Mouse (Mus musculus) right cerebral cortex, adult 2 months (tissue): ENCODE data around the gene St3gal3.

Experiments
- DNase-seq, 2 experiments: peaks; one replicate each; pipeline ENCODE4 v3.0.0; 2021 to 2022; ENCODE audit warnings: low spot score in 2 of 2

St3gal3 gene

GRCm38 (mm10) chr4:118022406-118022805 lies 112.3 kb downstream of the St3gal3 start:
- no peak for DNase-seq

DNA sequence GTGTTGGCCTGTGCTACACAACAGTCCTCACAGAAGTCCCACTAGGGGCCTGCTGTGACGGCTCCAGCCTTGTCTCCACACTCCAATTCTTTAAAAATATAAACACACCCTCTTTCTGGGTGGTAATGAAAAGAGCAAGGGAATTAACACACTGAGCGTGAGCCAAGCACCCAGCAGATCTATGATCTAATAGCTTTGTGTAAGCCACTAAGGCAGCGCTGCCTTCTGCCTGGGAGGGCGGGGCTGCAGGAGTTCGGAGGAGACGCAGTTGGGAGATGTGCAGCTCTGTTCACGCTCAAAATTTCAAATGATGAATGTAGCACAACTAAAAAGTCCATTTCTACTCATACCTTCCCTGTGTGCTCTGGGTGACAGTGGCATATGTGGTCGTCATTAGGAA lies 115.1 kb downstream of the St3gal3 start:
- no peak for DNase-seq

- DNase-seq = no peak
Observed at GRCm38 (mm10) chr4:118019218-118019617, 115.5 kb downstream of the St3gal3 start.

GRCm38 (mm10) chr4:118017021-118017805 lies 117.5 kb downstream of the St3gal3 start:
- no peak for DNase-seq

- DNase-seq = no peak
Observed at GRCm38 (mm10) chr4:118016323-118016911, 118.3 kb downstream of the St3gal3 start.

DNA sequence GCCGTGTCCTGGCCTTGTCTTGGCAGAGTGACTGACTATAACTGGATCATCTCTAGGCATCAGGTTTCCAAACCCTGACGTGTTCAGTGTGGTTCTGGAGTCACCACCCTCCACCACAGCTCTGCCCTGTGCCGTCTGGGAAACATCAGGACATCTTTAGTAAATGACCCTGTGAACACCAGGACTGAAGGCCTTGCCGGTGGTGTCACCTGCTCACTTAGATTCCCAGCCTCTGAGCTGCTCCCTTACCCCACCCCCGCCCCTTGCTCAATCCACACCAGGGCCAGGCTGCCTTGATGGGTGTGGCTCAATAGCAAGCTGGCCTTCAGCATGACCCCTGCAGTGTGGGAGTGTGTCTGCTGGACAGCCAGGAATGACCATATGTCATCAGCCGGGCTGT lies 119.1 kb downstream of the St3gal3 start:
- no peak for DNase-seq

DNA sequence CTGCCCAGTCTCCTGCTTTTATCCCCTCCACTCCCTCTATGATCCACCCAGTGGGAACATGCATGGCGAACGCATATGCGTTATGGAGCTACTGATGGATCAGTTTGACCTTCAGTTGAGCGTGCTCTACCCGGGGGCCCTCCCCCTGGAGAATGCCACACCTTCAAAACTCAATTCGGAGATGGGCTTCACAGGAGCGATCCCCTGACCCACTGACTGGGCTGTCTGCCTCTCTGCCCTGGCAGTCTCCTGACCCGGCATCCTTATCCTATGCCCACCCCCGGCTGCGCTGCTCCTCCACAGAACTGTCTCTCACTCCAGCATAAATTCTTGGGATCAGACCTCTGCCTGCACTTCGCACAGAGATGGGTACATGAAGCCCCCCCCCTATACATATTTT lies 119.6 kb downstream of the St3gal3 start:
- DNase-seq = no peak

DNA sequence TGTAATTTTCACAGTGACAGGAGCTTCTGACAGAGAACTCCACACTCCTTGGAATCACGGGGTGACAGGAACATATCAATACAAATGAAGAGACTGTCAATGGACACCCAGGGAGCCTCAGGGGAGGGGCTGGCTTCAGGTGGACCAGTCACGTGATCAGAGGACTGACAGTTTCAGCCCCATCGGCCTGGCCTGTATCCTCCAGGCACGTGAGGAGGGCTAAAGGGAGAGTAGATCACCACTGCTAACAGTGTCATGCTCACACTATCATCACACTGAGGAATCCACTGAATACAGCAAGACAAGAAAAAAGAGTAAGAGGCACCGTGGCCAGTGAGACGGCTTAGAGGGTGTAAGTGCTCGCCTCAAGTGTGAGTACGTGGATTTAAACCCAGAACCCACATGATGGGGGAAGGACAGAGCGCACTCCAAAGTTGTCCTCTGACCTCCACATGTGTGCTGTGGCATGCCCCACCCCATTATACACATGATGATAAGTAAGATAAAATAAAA lies 124.0 kb downstream of the St3gal3 start:
- no peak for DNase-seq

GRCm38 (mm10) chr4:118008433-118009033 lies 126.2 kb downstream of the St3gal3 start:
- DNase-seq = no peak

- DNase-seq = no peak
Observed at GRCm38 (mm10) chr4:118001355-118001754, 133.4 kb downstream of the St3gal3 start.

- DNase-seq = no peak
Observed at GRCm38 (mm10) chr4:118000605-118001208, 134.0 kb downstream of the St3gal3 start.

DNA sequence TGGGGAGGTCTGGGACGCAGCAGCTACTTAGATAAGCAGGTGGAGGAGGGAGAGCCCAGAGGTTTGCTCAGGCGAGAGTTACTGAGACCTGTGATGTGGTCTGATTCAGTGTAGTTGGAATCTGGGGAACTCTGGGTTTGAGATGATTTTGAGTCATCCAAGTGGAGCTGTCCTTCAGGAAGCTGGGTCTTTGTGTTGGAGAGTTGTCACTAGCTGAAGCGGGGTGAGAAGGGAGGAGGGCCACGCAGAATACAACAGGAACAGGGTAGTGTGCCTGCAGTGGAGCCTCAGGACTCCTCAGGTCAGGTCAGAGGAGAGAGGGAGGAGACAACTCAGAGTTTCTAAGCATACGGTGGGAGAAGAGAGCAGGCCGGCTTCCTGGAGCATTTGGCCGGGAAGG lies 134.8 kb downstream of the St3gal3 start:
- DNase-seq = no peak

- peak in 1 of 2 experiments; percentile 24 for DNase-seq
Observed at GRCm38 (mm10) chr4:117997381-117998269, 137.1 kb downstream of the St3gal3 start.

DNA sequence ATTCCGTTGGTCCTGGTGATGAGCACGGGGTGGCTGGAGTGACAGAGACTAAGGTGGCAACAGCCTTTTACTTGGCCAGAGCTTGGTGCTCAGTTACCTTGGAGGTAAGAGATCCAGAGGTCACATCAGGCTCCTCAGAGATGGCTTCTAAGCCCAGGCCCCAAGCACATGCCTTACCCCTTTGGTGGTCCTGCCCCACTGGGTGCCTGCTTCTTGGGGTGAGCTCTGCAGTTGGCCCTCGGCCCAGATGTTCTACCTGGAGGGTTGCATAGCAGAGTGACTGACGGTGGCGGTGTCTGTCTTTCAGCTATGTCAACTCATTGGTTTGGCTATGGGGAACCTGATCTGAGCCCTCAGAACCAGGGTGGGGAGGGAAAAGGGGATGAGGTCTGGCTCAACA lies 138.0 kb downstream of the St3gal3 start:
- DNase-seq = no peak

- DNase-seq = no peak
Observed at GRCm38 (mm10) chr4:117995461-117995860, 139.3 kb downstream of the St3gal3 start.

DNA sequence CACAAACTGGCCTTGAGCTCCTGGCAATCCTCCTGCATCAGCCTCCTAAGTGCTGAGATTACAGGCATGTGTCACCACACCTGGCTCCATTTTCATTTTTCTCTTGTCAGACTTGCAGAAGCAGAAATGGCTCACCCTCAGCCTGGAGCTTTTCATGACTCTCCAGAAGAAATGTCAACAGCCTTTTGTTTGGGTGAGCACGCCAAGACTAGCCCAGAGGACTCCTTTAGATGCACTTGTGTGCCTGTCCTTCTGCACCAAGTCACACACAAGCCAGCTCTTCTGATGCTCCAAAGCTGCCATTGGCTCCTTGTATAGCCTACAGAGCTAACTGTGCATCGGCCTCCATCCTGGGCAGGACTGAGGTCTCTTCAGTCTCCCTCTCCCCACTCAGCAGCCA lies 141.3 kb downstream of the St3gal3 start:
- no peak for DNase-seq

- DNase-seq = no peak
Observed at GRCm38 (mm10) chr4:117992872-117993271, 141.8 kb downstream of the St3gal3 start.

- DNase-seq = no peak
Observed at GRCm38 (mm10) chr4:117992036-117992435, 142.7 kb downstream of the St3gal3 start.

DNA sequence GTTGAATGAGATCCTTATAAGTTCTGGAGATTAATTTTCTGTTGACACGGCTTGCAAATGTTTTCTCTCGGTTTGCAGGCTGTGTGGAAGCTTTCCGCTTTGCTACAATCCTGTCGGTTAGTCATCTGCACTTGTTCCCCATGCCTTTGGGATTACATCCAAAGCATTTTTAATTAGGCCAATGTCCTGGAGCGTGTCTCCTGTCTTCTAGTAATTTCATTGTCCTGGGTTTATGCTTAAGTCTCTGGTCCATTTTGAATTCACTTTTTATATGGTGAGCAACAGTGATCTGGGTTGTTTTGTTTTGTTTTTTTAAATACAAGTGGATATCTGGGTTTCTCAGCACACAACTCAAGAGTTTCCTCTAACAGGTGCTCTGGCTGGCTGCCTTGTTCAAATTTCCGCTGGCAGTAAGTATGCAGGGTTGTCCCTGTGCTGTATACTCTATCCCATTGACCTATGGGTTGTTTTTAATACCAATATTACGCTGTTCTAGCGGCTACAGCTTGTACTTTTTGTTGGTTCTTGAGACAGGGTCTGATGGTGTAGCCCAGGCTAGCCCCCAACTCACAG lies 143.6 kb downstream of the St3gal3 start:
- no peak for DNase-seq

- DNase-seq = no peak
Observed at GRCm38 (mm10) chr4:117990571-117990970, 144.1 kb downstream of the St3gal3 start.

- DNase-seq = no peak
Observed at GRCm38 (mm10) chr4:117989801-117990200, 144.9 kb downstream of the St3gal3 start.
